Mouse (Mus musculus) macrophage (primary cell): ENCODE measurements at regions not wholly inside any gene's neighbourhood (a gene's known extent, or its start where the extent isn't known, plus 50 kb on each side); places are given as distances from the start of the nearest gene placed in this dataset.

Experiments used
- H3K27ac ChIP-seq: fragments of 350-480 bp; formaldehyde crosslinking; 2 replicates; pipeline ENCODE4 v1.9.0; 2021
- H3K36me3 ChIP-seq: fragments of 350-480 bp; formaldehyde crosslinking; 2 replicates; pipeline ENCODE4 v1.9.0; 2021; ENCODE audit errors: inconsistent target
- H3K4me3 ChIP-seq: fragments of 350-480 bp; formaldehyde crosslinking; 2 replicates; pipeline ENCODE4 v1.9.0; 2021; ENCODE audit errors: inconsistent target
- H3K79me2 ChIP-seq: fragments of 350-480 bp; formaldehyde crosslinking; 2 replicates; pipeline ENCODE4 v1.9.0; 2021; ENCODE audit errors: inconsistent target
- whole genome bisulfite sequencing: methylation state at CpG from one replicate; pipeline ENCODE4 v1.1.7; 2026; ENCODE audit warnings: inconsistent platforms; ENCODE audit not compliant: missing documents; 5-methylcytosine and 5-hydroxymethylcytosine counted together

DNA sequence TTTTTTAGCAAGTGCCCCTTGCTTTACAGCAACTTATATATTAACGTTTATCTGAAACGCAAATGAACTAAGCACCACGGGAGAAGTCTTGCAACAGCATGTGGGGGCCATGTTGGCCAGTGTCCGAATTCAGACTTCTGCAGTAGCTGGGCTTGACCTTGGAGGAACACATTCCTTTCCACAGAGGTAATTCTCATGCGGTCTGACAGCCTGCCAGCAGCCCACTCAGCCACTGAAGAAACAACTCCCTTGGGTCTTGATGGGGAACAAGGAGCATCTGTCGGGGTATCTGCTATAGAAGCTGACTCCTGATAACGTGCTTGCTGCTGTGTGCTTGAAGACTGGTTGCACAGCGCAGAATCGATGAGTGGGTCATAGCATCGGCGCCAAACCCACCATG lies 1168.7 kb downstream of the 4930447A16Rik start:
- Histone ChIP-seq H3K36me3 (no peaks in the 10 kb centered on the region), H3K4me3 (no peak overlapping the region), H3K79me2 (no peaks in the 10 kb centered on the region), H3K27ac (0 out of 2 replicates have a peak overlapping the region, but pooled peaks have one; percentile 15)
- 93% methylated on average over 11 of the region's 11 CpGs for WGBS

DNA sequence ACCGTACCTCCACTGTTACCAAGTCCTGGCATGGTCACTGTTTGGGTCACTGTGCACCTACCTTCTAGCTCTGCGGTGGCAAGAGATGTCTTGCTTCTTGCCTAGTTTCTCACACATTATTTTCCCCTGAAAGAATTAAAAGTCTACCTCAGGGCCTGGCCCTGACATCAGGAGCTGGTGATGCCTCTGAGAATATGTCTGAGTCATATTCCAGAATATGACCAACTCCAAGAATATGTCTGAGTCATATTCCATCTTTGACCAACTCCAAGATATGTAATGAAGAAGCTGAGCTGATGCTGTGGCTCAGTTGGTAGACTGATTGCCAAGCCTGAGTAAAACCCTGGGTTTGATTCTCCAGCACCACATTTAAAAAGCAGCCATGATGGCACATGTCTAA lies 1169.4 kb downstream of the 4930447A16Rik start:
- H3K36me3 ChIP-seq: no peaks in the 10 kb centered on the region
- 96% methylated on average over 2 of the region's 2 CpGs for WGBS

DNA sequence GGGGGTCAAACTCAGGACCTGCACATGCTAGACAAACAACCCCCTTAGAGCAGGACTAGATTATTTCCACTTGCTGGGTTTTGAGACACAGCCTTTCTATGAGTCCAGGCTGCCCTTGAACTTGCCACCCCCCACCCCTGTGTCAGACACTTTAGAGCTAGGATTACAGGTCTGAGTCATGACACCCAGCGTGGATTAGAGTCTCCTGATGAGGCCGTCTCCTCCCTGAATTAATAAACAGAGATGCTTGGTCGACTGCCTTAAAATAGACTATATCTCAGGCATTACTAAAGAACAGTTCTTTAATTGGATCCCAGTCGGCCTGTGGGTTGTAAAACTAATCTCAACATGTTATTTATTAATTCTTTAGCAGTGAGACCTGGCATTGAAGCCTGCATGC lies 1170.5 kb downstream of the 4930447A16Rik start:
- H3K36me3 ChIP-seq: no peaks in the 10 kb centered on the region
- WGBS: 93% methylated on average over 4 of the region's 4 CpGs
- no peaks in the 10 kb centered on the region for H3K79me2 ChIP-seq
- H3K27ac ChIP-seq: 0 out of 2 replicates have a peak overlapping the region, but pooled peaks have one; percentile 4
- H3K4me3 ChIP-seq: no peak overlapping the region

More for the DNA sequence above, 1169.4 kb downstream of the 4930447A16Rik start:
- H3K4me3 ChIP-seq: no peak overlapping the region
- H3K27ac ChIP-seq: 0 out of 2 replicates have a peak overlapping the region, but pooled peaks have one; percentile 15
- H3K79me2 ChIP-seq: no peaks in the 10 kb centered on the region

DNA sequence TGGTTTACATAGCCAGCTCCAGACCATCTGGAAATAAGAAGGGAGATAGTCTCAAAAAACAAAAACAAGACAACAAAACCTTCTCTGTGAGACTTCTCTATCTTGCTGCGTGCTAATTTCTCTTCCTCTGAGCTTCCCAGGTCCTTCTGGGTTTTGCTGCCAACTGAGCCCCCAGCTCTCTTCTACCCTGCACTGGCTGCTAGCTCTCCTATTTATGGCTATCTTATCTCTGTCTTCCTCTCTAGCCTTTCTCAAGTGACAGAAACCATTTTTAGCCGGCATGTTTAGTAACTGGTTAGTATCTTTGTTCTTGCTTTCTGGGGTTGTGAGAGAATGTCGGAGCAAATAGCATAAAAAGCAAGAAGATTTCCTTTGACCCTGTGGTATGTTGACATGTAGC lies 1172.1 kb downstream of the 4930447A16Rik start:
- no peaks in the 10 kb centered on the region for H3K36me3 ChIP-seq
- no peaks in the 10 kb centered on the region for H3K79me2 ChIP-seq
- H3K27ac ChIP-seq: no peak overlapping the region
- WGBS: 90% methylated on average over 3 of the region's 3 CpGs
- no peak overlapping the region for H3K4me3 ChIP-seq

DNA sequence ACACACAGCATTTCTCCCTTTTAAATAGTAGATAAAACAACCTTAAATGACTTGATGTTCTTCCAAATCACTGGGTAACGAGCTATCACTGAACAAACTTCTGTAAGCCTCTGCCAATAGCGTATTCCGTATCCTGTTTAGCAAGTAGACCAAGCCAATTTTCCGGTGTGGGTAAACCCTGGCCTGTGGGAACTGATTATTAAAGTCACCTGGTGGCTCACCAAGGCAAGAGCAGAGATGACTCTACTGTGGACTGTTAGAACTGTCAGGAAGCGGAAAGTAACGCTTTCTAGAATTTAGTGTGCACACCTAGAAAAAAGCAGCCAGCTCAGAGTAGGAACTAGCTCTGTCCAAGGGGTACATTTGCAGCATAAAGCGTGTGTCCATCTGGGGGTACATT lies 1176.1 kb downstream of the 4930447A16Rik start:
- Histone ChIP-seq H3K79me2 (no peaks in the 10 kb centered on the region), H3K27ac (peak overlapping the region; percentile 90), H3K4me3 (peak overlapping the region; percentile 24), H3K36me3 (no peaks in the 10 kb centered on the region)
- WGBS: 42% methylated on average over 7 of the region's 7 CpGs

DNA sequence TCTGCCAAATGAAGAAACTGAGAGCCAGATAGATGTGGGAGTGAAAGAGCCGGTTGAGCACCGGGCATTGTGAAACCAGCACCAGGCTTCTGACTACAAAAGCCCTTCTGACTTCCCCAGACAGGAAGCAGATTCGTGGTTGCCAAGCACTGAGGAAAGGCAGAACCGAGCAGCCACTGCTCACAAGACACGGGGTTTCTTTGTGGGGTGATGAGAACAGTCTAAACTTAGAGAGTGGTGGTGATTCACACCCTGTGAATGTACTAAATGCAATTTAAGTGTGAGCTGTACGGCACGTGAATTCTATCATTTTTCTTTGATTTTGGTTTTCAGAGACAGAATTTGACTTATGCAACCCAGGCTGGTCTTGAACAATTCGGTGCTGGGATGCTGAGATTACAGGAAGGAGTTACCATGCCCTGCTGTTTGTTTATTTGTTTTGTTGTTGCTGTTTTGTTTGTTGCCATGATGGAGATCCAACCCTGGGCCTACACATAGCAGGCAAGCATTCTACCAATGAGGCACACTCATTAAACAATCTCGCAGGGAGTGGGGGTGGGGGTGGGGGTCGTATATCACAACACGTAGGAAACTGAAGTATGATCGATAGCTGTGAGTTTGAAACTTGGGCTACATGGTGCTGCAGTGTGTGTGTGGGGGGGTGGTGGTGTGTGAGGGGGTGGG lies 1177.0 kb downstream of the 4930447A16Rik start:
- Histone ChIP-seq H3K79me2 (no peaks in the 10 kb centered on the region), H3K36me3 (no peaks in the 10 kb centered on the region), H3K4me3 (peak overlapping the region; percentile 24), H3K27ac (peak overlapping the region; percentile 90)
- WGBS: 10% methylated on average over 11 of the region's 12 CpGs

DNA sequence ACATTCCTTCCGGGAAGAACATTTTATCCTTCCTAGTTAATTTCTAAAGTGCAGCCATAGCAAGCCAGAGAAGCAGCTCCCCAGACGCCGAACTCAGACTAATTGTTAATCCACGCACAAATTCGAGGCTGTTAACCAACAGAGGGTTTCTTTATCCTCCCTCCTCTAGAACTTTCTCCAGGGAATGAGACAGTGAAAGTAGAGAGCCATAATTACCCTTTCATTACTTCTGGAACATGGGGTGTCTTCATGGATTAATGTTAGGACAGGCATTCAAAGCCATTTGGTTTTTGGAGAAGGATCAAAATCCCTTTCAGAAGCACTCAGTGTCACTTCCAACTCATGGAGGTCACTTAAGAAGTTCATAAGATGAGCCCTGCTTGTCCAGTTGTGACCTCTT lies 1178.6 kb downstream of the 4930447A16Rik start:
- no peaks in the 10 kb centered on the region for H3K79me2 ChIP-seq
- H3K36me3 ChIP-seq: no peaks in the 10 kb centered on the region
- H3K4me3 ChIP-seq: no peak overlapping the region
- 92% methylated on average over 5 of the region's 5 CpGs for WGBS
- H3K27ac ChIP-seq: no peak overlapping the region

DNA sequence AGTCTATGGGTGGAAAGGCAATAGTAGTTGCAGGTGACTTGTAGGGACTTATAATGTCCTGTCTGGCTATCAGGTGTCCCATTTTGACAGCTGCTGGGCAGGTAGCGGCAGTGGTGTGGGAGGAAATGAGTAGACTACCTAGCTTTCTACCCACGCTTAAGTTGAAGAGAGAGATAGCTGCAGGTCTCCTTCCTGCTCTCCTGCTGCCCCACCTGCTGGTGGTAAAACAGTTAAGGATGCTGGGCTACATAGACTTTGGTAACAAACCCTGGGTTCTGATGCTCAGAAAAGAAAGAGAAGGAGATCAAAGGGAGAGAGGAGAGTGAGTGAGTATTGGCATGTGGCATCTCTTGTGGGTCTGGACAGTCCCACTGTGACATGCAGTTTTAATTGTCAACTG lies 1182.0 kb downstream of the 4930447A16Rik start:
- H3K4me3 ChIP-seq: no peak overlapping the region
- WGBS: 68% methylated on average over 2 of the region's 2 CpGs

DNA sequence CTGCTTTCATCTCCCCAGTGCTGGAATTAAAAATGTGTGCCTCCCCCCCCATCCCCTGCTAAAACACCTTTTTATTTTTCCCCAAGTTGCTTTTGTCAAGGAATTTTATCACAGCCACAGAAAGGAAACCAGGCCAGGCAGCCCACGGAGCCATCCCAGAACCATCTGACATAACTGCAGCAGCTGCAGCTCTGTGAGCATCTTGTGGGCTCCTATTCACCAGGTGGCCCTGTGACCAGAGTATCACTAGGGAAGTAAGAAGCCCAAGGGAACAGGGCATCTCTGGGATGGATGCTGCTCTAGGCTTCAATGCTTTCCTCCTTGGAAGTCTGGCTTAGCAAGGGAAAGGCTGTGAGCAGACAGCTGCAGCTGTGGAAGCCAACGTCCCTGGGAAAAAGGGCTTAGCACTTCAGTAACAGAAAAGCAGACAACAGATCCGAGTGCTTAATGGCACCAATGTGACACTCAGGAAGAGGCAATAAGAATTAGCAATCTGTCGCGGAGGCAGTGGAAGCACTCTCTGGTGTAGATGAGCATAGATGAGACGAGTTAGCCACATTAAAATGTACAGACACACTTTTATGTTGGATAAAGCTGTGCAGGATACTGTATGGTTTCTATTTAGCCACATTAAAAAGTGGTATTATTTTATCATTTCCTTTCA lies 1183.0 kb downstream of the 4930447A16Rik start:
- H3K4me3 ChIP-seq: no peak overlapping the region
- 88% methylated on average over 6 of the region's 6 CpGs for WGBS
- no peaks in the 10 kb centered on the region for H3K36me3 ChIP-seq
- H3K79me2 ChIP-seq: no peaks in the 10 kb centered on the region
- H3K27ac ChIP-seq: no peak overlapping the region

More for the DNA sequence above, 1182.0 kb downstream of the 4930447A16Rik start:
- Histone ChIP-seq H3K27ac (no peak overlapping the region), H3K79me2 (no peaks in the 10 kb centered on the region), H3K36me3 (no peaks in the 10 kb centered on the region)

DNA sequence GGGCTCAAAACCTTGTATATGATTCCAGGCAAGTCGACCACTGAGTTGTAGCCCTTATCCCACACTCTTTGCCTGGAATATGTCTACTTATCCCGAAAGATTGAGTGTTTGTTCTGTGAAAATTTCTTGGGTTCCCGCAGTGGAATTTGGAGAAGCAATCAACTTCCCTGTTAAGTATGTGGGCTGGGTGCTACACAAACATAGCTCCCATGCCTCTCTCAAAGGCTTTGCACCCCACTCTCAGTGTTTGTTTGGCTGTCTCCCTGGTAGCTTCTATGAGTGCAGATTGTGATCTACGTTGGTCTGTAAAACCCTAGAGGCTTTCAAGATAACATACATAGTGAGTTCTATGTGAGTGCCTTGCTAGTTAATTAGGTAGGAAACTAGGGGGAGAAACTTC lies 1184.2 kb downstream of the 4930447A16Rik start:
- no peaks in the 10 kb centered on the region for H3K36me3 ChIP-seq
- H3K4me3 ChIP-seq: no peak overlapping the region
- 96% methylated on average over 4 of the region's 4 CpGs for WGBS
- no peaks in the 10 kb centered on the region for H3K79me2 ChIP-seq
- no peak overlapping the region for H3K27ac ChIP-seq
